Mouse (Mus musculus) bone marrow macrophage, adult 2 months (primary cell): ENCODE measurements at regions not wholly inside any gene's neighbourhood (a gene's known extent, or its start where the extent isn't known, plus 50 kb on each side); places are given as distances from the start of the nearest gene placed in this dataset.

Experiments
- H3K27ac ChIP-seq: 2 replicates; pipeline ENCODE4 v1.5.1; 2012; ENCODE audit warnings: low read depth, low read length; ENCODE audit not compliant: insufficient read depth
- H3K4me1 ChIP-seq: 2 replicates; pipeline ENCODE4 v1.6.1; 2012; ENCODE audit warnings: low read length; ENCODE audit not compliant: control insufficient read depth, insufficient read depth
- H3K4me3 ChIP-seq: 2 replicates; pipeline ENCODE4 v1.5.1; 2012; ENCODE audit warnings: mild to moderate bottlenecking, low read length, moderate library complexity; ENCODE audit not compliant: insufficient read depth
- CTCF ChIP-seq: IDR thresholded peaks from 2 replicates; pipeline ENCODE4 v1.5.1; 2012; ENCODE audit warnings: low read depth, mild to moderate bottlenecking, low read length, moderate library complexity
- POLR2A ChIP-seq: IDR thresholded peaks from 2 replicates; pipeline ENCODE4 v1.6.1; 2012; ENCODE audit warnings: mild to moderate bottlenecking, low read depth, low read length, borderline replicate concordance

GRCm38 (mm10) chr5:37952096-37952495 lies 86.4 kb upstream of the Stx18 start:
- TF ChIP-seq CTCF (no peak), POLR2A (no peak)
- no peak overlapping the region for H3K4me3 ChIP-seq
- H3K27ac ChIP-seq = no peak overlapping the region
- H3K4me1 ChIP-seq = no peaks in the 10 kb centered on the region

GRCm38 (mm10) chr5:37932760-37933122 lies 105.8 kb upstream of the Stx18 start:
- H3K4me3 ChIP-seq = no peak overlapping the region
- H3K27ac ChIP-seq = no peak overlapping the region
- no peak for TF ChIP-seq CTCF
- TF ChIP-seq POLR2A = no peak
- no peaks in the 10 kb centered on the region for H3K4me1 ChIP-seq

GRCm38 (mm10) chr5:37932086-37932759 lies 106.3 kb upstream of the Stx18 start:
- H3K4me1 ChIP-seq = no peaks in the 10 kb centered on the region
- TF ChIP-seq POLR2A (no peak), CTCF (no peak)
- H3K27ac ChIP-seq = no peak overlapping the region
- H3K4me3 ChIP-seq = no peak overlapping the region

- no peak overlapping the region for H3K27ac ChIP-seq
- TF ChIP-seq CTCF (no peak), POLR2A (no peak)
- no peaks in the 10 kb centered on the region for H3K4me1 ChIP-seq
- H3K4me3 ChIP-seq = no peak overlapping the region
Measured at GRCm38 (mm10) chr5:37920481-37920880, 96.1 kb upstream of the Msx1 start.

- H3K27ac ChIP-seq = no peak overlapping the region
- H3K4me1 ChIP-seq = no peaks in the 10 kb centered on the region
- TF ChIP-seq POLR2A (no peak), CTCF (no peak)
- H3K4me3 ChIP-seq = no peak overlapping the region
Measured at GRCm38 (mm10) chr5:37919102-37919501, 94.7 kb upstream of the Msx1 start.

- H3K4me3 ChIP-seq = no peak overlapping the region
- no peak overlapping the region for H3K27ac ChIP-seq
- TF ChIP-seq CTCF (no peak), POLR2A (no peak)
- no peaks in the 10 kb centered on the region for H3K4me1 ChIP-seq
Measured at GRCm38 (mm10) chr5:37918001-37918707, 93.8 kb upstream of the Msx1 start.

GRCm38 (mm10) chr5:37917161-37917560 lies 92.8 kb upstream of the Msx1 start:
- Histone ChIP-seq H3K4me1 (no peaks in the 10 kb centered on the region), H3K27ac (no peak overlapping the region), H3K4me3 (no peak overlapping the region)
- no peak for TF ChIP-seq POLR2A
- TF ChIP-seq CTCF = no peak

- Histone ChIP-seq H3K27ac (no peak overlapping the region), H3K4me1 (no peaks in the 10 kb centered on the region), H3K4me3 (no peak overlapping the region)
- TF ChIP-seq CTCF (no peak), POLR2A (no peak)
Measured at GRCm38 (mm10) chr5:37904683-37905352, 80.4 kb upstream of the Msx1 start.

GRCm38 (mm10) chr5:37903861-37904260 lies 79.5 kb upstream of the Msx1 start:
- no peak overlapping the region for H3K4me3 ChIP-seq
- H3K27ac ChIP-seq = no peak overlapping the region
- no peaks in the 10 kb centered on the region for H3K4me1 ChIP-seq
- no peak for TF ChIP-seq POLR2A

GRCm38 (mm10) chr5:37902741-37903140 lies 78.4 kb upstream of the Msx1 start:
- no peaks in the 10 kb centered on the region for H3K4me1 ChIP-seq
- H3K4me3 ChIP-seq = no peak overlapping the region
- no peak for TF ChIP-seq POLR2A
- TF ChIP-seq CTCF = no peak
- H3K27ac ChIP-seq = no peak overlapping the region

GRCm38 (mm10) chr5:37901861-37902291 lies 77.5 kb upstream of the Msx1 start:
- Histone ChIP-seq H3K27ac (no peak overlapping the region), H3K4me3 (no peak overlapping the region), H3K4me1 (no peaks in the 10 kb centered on the region)
- TF ChIP-seq POLR2A = no peak
- no peak for TF ChIP-seq CTCF
